Mouse (Mus musculus) heart, postnatal 0 days (tissue): ENCODE measurements around the gene Krtap28-13. TPM values are rescaled to one million over a fixed set of nuclear protein-coding genes. Genes with fewer than 3 reads are reported as not detected.
A peak's percentile ranks its signal among the peaks of the same experiment; 100 is the strongest.

Experiments used
- ATAC-seq: fragments of 200-750 bp; cut with Nextera tagmentation; 2 replicates; pipeline ENCODE4 v1.8.0; 2017; ENCODE audit warnings: low read depth, moderate number of reproducible peaks, moderate library complexity; ENCODE audit not compliant: insufficient read depth
- DNase-seq: peaks from one replicate; pipeline ENCODE4 v3.0.0-alpha.2; 2016; ENCODE audit warnings: low spot score
- H3K27ac ChIP-seq: fragments of 300-500 bp; sonication (generic); 2 replicates; pipeline ENCODE4 v1.5.1; 2014; ENCODE audit warnings: low read depth, mild to moderate bottlenecking
- H3K27me3 ChIP-seq: fragments of 300-500 bp; sonication (generic); 2 replicates; pipeline ENCODE4 v1.6.1; 2014; ENCODE audit warnings: low read length, mixed read lengths; ENCODE audit not compliant: control insufficient read depth, insufficient read depth
- H3K36me3 ChIP-seq: fragments of 300-500 bp; sonication (generic); replicated peaks from 2 replicates; pipeline ENCODE4 v1.6.1; 2014; ENCODE audit warnings: low read length, mixed read lengths; ENCODE audit not compliant: control insufficient read depth, insufficient read depth
- H3K4me1 ChIP-seq: fragments of 300-500 bp; sonication (generic); 2 replicates; pipeline ENCODE4 v1.6.1; 2014; ENCODE audit warnings: antibody characterized with exemption; ENCODE audit not compliant: control insufficient read depth, insufficient read depth
- H3K4me2 ChIP-seq: fragments of 300-500 bp; sonication (generic); 2 replicates; pipeline ENCODE4 v1.6.1; 2014; ENCODE audit warnings: low read depth, mild to moderate bottlenecking, low read length, moderate library complexity
- H3K4me3 ChIP-seq: fragments of 300-500 bp; sonication (generic); 2 replicates; pipeline ENCODE4 v1.5.1; 2014; ENCODE audit warnings: low read depth, low read length
- H3K9ac ChIP-seq: fragments of 300-500 bp; sonication (generic); replicated peaks from 2 replicates; pipeline ENCODE4 v1.6.1; 2014; ENCODE audit warnings: low read depth, low read length, mixed read lengths
- H3K9me3 ChIP-seq: fragments of 300-500 bp; sonication (generic); replicated peaks from 2 replicates; pipeline ENCODE4 v1.6.1; 2016; ENCODE audit warnings: low read length; ENCODE audit not compliant: control insufficient read depth
- CTCF ChIP-seq: IDR thresholded peaks from 2 replicates; pipeline ENCODE4 v1.5.1; 2016; ENCODE audit warnings: antibody characterized with exemption, control low read depth, low read depth
- EP300 ChIP-seq: IDR thresholded peaks from 2 replicates; pipeline ENCODE4 v1.6.1; 2016; ENCODE audit warnings: antibody characterized with exemption, low read depth
- WGBS: fragments of 180-500 bp; shearing (Covaris S2); extraction: QIAGEN DNeasy Blood & Tissue Kit; methylation state at CpG from one replicate; pipeline ENCODE4 v1.1.7; 2014; 5-methylcytosine and 5-hydroxymethylcytosine counted together
- polyA plus RNA-seq: library from polyadenylated mRNA; unstranded; fragments of >200 nt; fragmentation: Nextera tagmentation; extraction: Ambion mirVana; gene quantifications from 2 replicates; pipeline ENCODE4 v1.2.1, GENCODE M21; 2015
- total RNA-seq: library from RNA; depleted of rRNA; stranded (reverse); fragments of >200 nt; gene quantifications from 2 replicates; pipeline ENCODE4 v1.2.3, GENCODE M21; 2014; ENCODE audit warnings: low replicate concordance

Gene Krtap28-13
- total and polyA plus RNA-seq, 2 experiments from 2014 or later: not detected

- TF ChIP-seq CTCF (no peak), EP300 (no peak)
- DNase-seq (no peak), ATAC-seq (no peak)
- Histone ChIP-seq H3K4me1 (no peaks in the 10 kb centered on the region), H3K4me2 (no peak within 1 kb of the TSS), H3K36me3 (no peaks in the 10 kb centered on the region), H3K27me3 (no peaks in the 10 kb centered on the region), H3K9me3 (no peaks in the 10 kb centered on the region), H3K4me3 (no peak within 1 kb of the TSS), H3K9ac (no peak within 1 kb of the TSS), H3K27ac (no peak within 1 kb of the TSS)
- 70% methylated on average over 5 of the region's 5 CpGs for WGBS
Observed at GRCm38 (mm10) chr1:83044882-83045427, 15.8 kb upstream of the Krtap28-13 start, which contains the start of gene Gm47969. Gene Gm47969, plus strand, starts transcription at chr1:83044932.

- no peaks in the 10 kb centered on the region for H3K27me3 ChIP-seq
- H3K4me2 ChIP-seq: no peak overlapping the region
- peaks cover 15% of the 10 kb centered on the region for H3K4me1 ChIP-seq
- no peaks in the 10 kb centered on the region for H3K36me3 ChIP-seq
- H3K4me3 ChIP-seq: no peak overlapping the region
- TF ChIP-seq EP300 (no peak), CTCF (no peak)
- ATAC-seq (no peak), DNase-seq (no peak)
- H3K9me3 ChIP-seq: no peaks in the 10 kb centered on the region
- H3K9ac ChIP-seq: no peak overlapping the region
- WGBS: 59% methylated on average over 1 of the region's 1 CpGs
- H3K27ac ChIP-seq: no peak overlapping the region
Observed at GRCm38 (mm10) chr1:83058481-83058880, 2.2 kb upstream of the Krtap28-13 start.

- TF ChIP-seq EP300: no peak
- no peak for TF ChIP-seq CTCF
- Histone ChIP-seq H3K36me3 (no peaks in the 10 kb centered on the region), H3K9ac (no peak within 1 kb of the TSS), H3K4me1 (peaks cover 15% of the 10 kb centered on the region), H3K27me3 (no peaks in the 10 kb centered on the region), H3K27ac (no peak within 1 kb of the TSS), H3K4me2 (no peak within 1 kb of the TSS), H3K4me3 (no peak within 1 kb of the TSS), H3K9me3 (no peaks in the 10 kb centered on the region)
- peak; percentile 29 for DNase-seq
- 40% methylated on average over 9 of the region's 9 CpGs for WGBS
- no peak for ATAC-seq
Observed at GRCm38 (mm10) chr1:83059278-83059677, 1.5 kb upstream of the Krtap28-13 start, which contains the start of gene A030005K14Rik. Gene A030005K14Rik, minus strand, starts transcription at chr1:83059378.

GRCm38 (mm10) chr1:83064851-83065250 lies 4.1 kb downstream of the Krtap28-13 start:
- H3K36me3 ChIP-seq: no peaks in the 10 kb centered on the region
- peak; percentile 57 for TF ChIP-seq CTCF
- TF ChIP-seq EP300: no peak
- DNase-seq (peak; percentile 38), ATAC-seq (no peak)
- WGBS: 15% methylated on average over 3 of the region's 3 CpGs
- no peaks in the 10 kb centered on the region for H3K27me3 ChIP-seq
- H3K9ac ChIP-seq: no peak overlapping the region
- H3K27ac ChIP-seq: no peak overlapping the region
- peaks cover 7% of the 10 kb centered on the region for H3K4me1 ChIP-seq
- H3K9me3 ChIP-seq: no peaks in the 10 kb centered on the region
- no peak overlapping the region for H3K4me3 ChIP-seq
- H3K4me2 ChIP-seq: no peak overlapping the region

GRCm38 (mm10) chr1:83066577-83066976 lies 5.8 kb downstream of the Krtap28-13 start:
- ATAC-seq (no peak), DNase-seq (no peak)
- Histone ChIP-seq H3K9me3 (no peaks in the 10 kb centered on the region), H3K36me3 (no peaks in the 10 kb centered on the region), H3K4me2 (no peak overlapping the region), H3K27me3 (no peaks in the 10 kb centered on the region), H3K4me1 (no peaks in the 10 kb centered on the region), H3K27ac (no peak overlapping the region), H3K4me3 (no peak overlapping the region), H3K9ac (no peak overlapping the region)
- 94% methylated on average over 4 of the region's 4 CpGs for WGBS
- no peak for TF ChIP-seq CTCF
- TF ChIP-seq EP300: no peak

- TF ChIP-seq EP300 (no peak), CTCF (no peak)
- no peaks in the 10 kb centered on the region for H3K27me3 ChIP-seq
- H3K9me3 ChIP-seq: no peaks in the 10 kb centered on the region
- H3K9ac ChIP-seq: no peak overlapping the region
- no peak for ATAC-seq
- DNase-seq: no peak
- H3K27ac ChIP-seq: no peak overlapping the region
- no peak overlapping the region for H3K4me3 ChIP-seq
- no peaks in the 10 kb centered on the region for H3K36me3 ChIP-seq
- 85% methylated on average over 10 of the region's 10 CpGs for WGBS
- H3K4me1 ChIP-seq: no peaks in the 10 kb centered on the region
- H3K4me2 ChIP-seq: no peak overlapping the region
Observed at GRCm38 (mm10) chr1:83067205-83067604, 6.5 kb downstream of the Krtap28-13 start.
